Mouse (Mus musculus): ENCODE results near the gene Fignl2.

Fignl2 gene

DNA sequence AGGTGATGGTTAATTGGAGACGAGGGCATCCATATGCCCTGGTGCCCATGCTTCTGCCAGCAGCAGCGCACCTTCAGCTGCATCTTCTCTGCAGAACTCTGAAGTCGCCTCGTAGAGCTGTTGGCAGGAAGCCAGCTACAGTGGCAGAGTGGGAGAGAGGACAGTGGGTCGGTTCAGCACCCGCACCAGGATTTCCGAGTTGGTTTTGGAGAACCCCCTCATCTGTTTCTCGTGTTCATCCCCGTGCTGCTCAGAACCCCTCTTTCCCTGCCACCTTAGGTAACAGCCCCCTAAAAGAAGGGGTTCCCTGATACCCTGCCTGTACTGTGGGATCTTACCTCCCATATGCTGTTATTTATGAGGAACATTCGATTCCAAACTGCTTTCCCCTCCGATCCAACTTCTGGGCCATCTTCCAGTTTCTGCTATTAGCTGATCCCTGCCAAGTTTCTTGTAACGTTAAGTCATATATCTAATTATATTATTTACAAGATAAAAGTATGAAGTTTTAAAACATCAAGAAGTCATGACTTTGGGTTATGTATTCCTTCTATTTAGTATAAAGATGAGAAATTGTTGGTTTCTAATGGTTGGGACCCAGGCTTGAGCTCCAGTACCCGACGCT lies 69.9 kb downstream of the Fignl2 start:
- peak; percentile 47 for DNase-seq

DNA sequence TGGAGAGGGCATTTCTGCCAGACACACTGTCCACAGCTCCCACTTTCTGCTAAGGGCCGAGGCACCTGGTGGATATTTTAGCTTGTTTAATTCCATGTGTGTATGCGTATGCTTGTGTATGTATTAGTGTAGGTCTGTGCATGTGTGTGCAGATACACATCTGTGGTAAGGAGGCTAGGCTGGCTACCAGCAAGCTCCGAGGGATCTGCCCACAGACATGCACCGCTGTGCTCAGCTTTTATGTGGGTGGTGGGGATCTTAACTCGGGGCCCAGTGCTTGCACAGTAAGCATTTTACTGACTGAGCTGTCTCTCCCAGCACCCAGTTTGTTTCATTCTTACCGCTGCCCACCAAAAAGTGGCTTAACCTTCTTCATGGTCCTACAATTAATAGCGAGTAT lies 71.1 kb downstream of the Fignl2 start:
- peak; percentile 40 for DNase-seq

DNA sequence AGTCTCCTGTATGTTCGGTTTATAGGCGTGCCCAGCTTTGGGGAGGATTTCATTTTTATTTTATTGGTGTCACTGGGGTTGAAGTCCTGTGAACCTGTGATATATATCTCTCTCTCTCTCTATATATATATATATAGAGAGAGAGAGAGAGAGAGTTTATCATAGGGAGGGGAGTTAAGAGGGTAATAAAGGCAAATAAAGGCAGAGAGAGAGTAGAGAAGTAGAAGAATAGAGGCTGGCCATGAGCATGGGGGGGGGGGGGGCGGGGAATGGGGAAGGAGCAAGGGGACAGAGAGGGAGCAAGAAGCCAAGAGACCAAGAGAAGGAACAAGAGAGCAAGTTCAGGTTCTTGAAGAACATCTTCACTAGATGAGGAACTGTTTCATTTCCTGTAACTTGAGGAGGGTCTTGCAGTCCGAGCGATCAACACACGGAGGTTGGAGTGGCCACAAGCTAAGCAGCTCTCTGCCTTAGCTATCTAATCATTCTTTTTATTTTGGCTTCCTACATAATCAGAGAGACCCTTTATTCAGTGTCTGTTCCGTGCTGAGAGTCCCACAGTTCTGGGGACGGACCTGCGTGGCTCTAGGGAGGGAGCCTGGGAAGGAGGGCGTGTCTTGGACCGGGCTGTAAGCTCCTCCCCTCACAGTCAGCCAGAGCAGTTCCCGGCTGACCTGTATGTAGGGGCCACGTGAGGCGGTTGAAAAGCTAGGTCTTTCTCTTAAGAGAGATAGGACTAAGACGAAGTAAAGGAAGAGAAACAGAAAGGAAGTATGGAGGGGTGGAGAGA lies 71.9 kb downstream of the Fignl2 start:
- no peak for DNase-seq

DNA sequence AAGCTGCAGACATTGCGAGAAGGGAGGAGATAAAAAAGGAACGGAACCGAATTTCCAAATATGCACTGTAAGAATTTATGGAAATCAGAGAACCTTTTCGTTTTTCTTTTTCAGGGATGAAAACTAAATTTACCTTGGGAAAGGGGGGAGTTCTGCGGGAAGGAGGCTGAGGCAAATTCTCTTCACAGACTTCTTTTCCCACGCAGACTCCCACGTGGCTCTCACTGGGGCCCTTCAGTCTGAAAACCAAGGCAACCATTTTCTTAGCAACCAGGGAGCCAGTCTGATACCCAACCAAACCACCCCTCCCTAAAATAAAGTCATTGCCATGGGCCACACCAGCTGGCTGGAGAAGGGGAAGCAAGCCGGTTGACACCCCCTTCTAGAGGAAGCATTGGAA lies 72.7 kb downstream of the Fignl2 start:
- peak; percentile 77 for DNase-seq

DNA sequence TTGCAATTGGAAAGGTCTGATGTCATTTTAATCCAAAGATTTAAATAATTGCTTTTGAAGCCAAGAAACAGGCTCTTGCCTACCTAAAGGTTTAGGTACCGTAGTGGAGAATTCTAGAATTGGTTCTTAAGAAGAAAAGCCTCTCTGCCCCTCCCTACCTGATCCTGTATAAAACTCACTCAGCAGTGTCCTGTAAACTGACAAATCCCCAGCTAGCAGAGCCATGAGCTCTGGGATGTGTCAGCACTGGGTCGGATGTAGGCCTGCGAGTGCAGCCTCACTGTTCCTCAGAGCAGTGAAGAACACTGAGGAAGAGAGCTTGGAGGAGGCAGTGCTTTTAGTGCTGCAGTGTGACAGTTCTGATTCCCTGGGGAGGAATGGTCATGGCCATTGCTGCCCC lies 73.8 kb downstream of the Fignl2 start:
- no peak for DNase-seq

DNA sequence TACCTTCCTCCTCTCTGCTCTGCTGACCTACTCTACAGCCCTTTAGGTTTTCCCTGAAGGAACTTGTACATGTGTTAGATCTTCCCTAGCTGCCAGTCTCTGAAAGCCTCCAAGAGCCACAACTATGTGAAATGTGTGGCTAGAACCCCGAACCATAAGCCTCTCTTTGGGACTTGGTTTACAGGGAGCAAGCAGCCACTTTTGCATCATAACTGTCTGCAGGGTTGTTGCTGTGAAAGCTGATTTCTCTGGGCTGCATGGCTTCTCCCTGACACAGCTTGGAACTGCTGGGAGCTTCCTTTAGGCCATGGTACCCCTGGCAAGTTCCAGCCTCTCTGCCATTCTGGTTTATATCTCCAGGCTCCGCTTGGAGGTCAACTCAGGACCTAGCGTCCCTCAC lies 75.9 kb downstream of the Fignl2 start:
- no peak for DNase-seq

DNA sequence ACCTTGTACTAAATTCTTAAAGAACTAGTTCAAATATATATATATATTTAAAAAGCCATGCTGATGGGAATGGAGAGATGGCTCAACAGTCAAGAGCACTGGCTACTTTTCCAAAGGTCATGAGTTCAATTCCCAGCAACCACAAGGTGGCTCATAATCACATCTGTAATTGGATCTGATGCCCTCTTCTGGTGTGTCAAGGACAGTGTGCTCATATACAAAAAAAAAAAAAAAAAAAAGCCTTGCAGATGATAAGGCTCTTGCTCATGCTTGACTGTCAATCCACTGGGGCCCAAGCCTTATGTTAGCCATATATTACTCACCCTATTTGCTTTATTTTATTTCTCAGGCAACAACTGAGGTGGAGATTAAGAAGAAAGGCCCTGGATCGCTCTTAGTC lies 76.7 kb downstream of the Fignl2 start:
- DNase-seq: no peak
